Mouse (Mus musculus) limb, embryonic 15.5 days (tissue): ENCODE data around the gene Il17rd. TPM values are rescaled to one million over a fixed set of nuclear protein-coding genes. Genes with fewer than 3 reads are reported as not detected.

Experiments used
- polyA plus RNA-seq: library from polyadenylated mRNA; unstranded; fragments of >200 nt; fragmentation: Nextera tagmentation; extraction: Ambion mirVana; gene quantifications from 2 replicates; pipeline ENCODE4 v1.2.1, GENCODE M21; 2015

Gene Il17rd
- polyA plus RNA-seq, 1 experiment from 2014 or later: 5.7 TPM

Other genes starting within 250 kb of the Il17rd start
- gene Asb14, start 144.4 kb upstream of the Il17rd start, polyA plus RNA-seq: 0.19 and 0.43 TPM in 2 replicates
- gene Appl1, start 67.7 kb upstream of the Il17rd start, polyA plus RNA-seq: 44.1 and 58.6 TPM in 2 replicates
- 0.24 TPM in 1 of 2 replicates, not detected in the other for gene Hesx1, start 44.5 kb upstream of the Il17rd start, polyA plus RNA-seq
- 19.7 and 19.9 TPM in 2 replicates for gene Arhgef3, start 76.0 kb downstream of the Il17rd start, polyA plus RNA-seq